Mouse (Mus musculus) ES-E14 (cell line): Measurements from ENCODE around the gene Hcls1. TPM values are rescaled to one million over a fixed set of nuclear protein-coding genes. Genes with fewer than 3 reads are reported as not detected.

ENCODE experiments used
- DNase-seq: peaks from one replicate; pipeline ENCODE4 v3.0.0-alpha.2; 2013; ENCODE audit warnings: low read depth, low spot score
- H3K27ac ChIP-seq: 2 replicates; pipeline ENCODE4 v1.5.1; 2012; ENCODE audit warnings: low read depth, mild to moderate bottlenecking, low read length, moderate library complexity, mixed read lengths; ENCODE audit not compliant: poor library complexity, insufficient read depth, severe bottlenecking
- H3K36me3 ChIP-seq: 2 replicates; pipeline ENCODE4 v1.6.1; 2012; ENCODE audit warnings: mild to moderate bottlenecking, low read length, moderate library complexity, mixed read lengths; ENCODE audit not compliant: control insufficient read depth, poor library complexity, insufficient read depth, severe bottlenecking
- H3K4me1 ChIP-seq, 2 experiments: fragments of 150-350 bp in 1 of 2; sonication (generic) in 1 of 2; 2 replicates each; pipeline ENCODE4 v1.6.1; 2012; ENCODE audit warnings: low read length in 2 of 2, mild to moderate bottlenecking in 1 of 2, mixed read lengths in 1 of 2; ENCODE audit not compliant: control insufficient read depth in 2 of 2, insufficient read depth in 2 of 2, poor library complexity in 1 of 2
- H3K4me3 ChIP-seq, 2 experiments: fragments of 150-350 bp in 1 of 2; sonication (generic) in 1 of 2; 2 replicates each; pipeline ENCODE4 v1.5.1; 2012; ENCODE audit warnings: low read length in 2 of 2, low read depth in 1 of 2, mild to moderate bottlenecking in 1 of 2, mixed read lengths in 1 of 2; ENCODE audit not compliant: insufficient read depth in 1 of 2, poor library complexity in 1 of 2, severe bottlenecking in 1 of 2
- H3K9ac ChIP-seq: 2 replicates; pipeline ENCODE4 v1.6.1; 2012; ENCODE audit warnings: low read depth, mild to moderate bottlenecking, low read length, mixed read lengths; ENCODE audit not compliant: poor library complexity, insufficient read depth, severe bottlenecking
- H3K9me3 ChIP-seq: fragments of 150-350 bp; sonication (generic); 2 replicates; pipeline ENCODE4 v1.6.1; 2012; ENCODE audit warnings: low read depth, mild to moderate bottlenecking, low read length; ENCODE audit not compliant: control insufficient read depth, insufficient read depth
- CHD2 ChIP-seq: IDR thresholded peaks from 2 replicates; pipeline ENCODE4 v1.6.1; 2014; ENCODE audit warnings: mild to moderate bottlenecking, low read depth, low read length, inconsistent platforms
- HCFC1 ChIP-seq: IDR thresholded peaks from 2 replicates; pipeline ENCODE4 v1.6.1; 2012; ENCODE audit warnings: low read length, inconsistent platforms, borderline replicate concordance; ENCODE audit not compliant: insufficient read depth
- MAFK ChIP-seq: IDR thresholded peaks from 2 replicates; pipeline ENCODE4 v1.6.1; 2014; ENCODE audit warnings: mild to moderate bottlenecking, low read depth, low read length, inconsistent platforms; ENCODE audit not compliant: insufficient read depth
- ZC3H11A ChIP-seq: IDR thresholded peaks from 2 replicates; pipeline ENCODE4 v1.6.1; 2012; ENCODE audit warnings: low read depth, mild to moderate bottlenecking, inconsistent platforms, low read length, borderline replicate concordance
- ZNF384 ChIP-seq: IDR thresholded peaks from 2 replicates; pipeline ENCODE4 v1.6.1; 2012; ENCODE audit warnings: low read depth, low read length, inconsistent platforms
- in situ Hi-C, 2 experiments: fragments of 600-800 bp; cut with MboI; formaldehyde crosslinking; loops; one replicate each; pipeline ENCODE4 v1.15.1; 2025; ENCODE audit warnings: low sequenced_read_pairs in 2 of 2, inconsistent platforms in 1 of 2; ENCODE audit not compliant: unreplicated experiment in 2 of 2
- total RNA-seq: library from RNA; depleted of rRNA; stranded (reverse); fragments of 300-350 nt; gene quantifications from 2 replicates; pipeline ENCODE4 v1.2.3, GENCODE M21; 2012

Gene Hcls1
- total RNA-seq, 1 experiment, result 1.2 TPM

DNA sequence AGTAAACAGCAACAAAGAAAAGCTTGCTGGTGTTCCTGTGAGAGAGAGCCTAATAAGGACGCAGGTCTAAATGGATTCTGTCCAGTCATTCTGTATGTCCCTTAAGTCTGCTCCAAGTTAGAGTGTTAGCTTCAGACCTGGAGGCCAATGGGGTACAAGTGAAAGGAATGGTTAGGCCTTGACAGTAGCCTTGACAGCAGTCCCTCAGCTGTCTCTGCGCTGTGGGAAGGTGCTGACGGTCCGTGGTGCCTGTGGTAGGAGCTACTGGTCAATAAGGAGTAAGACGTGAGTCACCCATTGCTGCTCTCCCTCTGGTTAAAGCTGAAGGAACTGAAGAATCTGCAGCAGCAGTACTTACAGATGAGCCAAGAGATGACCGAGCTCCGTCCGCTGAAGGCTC lies 10.5 kb upstream of the Hcls1 start:
- peaks cover 23% of the 10 kb centered on the region for H3K36me3 ChIP-seq
- no peak overlapping the region for H3K9ac ChIP-seq
- no peak overlapping the region for H3K4me3 ChIP-seq
- in situ Hi-C loops, result no loop called here
- TF ChIP-seq ZC3H11A (no peak), ZNF384 (no peak), HCFC1 (no peak), MAFK (no peak), CHD2 (no peak)
- no peaks in the 10 kb centered on the region for H3K4me1 ChIP-seq
- DNase-seq, result no peak
- no peaks in the 10 kb centered on the region for H3K9me3 ChIP-seq
- H3K27ac ChIP-seq, result no peak overlapping the region

DNA sequence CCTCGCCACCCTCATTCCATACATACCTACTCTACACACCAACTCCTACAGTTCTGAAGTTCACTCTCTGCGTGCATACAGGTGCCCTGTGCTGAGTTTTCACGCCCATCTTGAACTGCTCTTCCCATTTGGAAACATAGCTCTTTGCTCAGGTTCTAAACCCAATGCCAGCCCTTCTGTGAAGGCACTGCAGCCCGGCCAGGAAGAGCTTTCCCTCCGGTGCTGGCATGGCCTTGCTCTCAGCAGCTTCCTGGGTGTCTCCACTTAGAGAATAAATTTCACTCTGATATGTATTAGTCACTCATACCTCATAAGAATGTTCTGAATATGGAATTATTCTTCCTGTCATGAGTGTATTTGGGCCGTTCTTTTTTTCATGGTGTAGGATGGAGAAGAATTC lies 9.4 kb upstream of the Hcls1 start:
- TF ChIP-seq ZNF384 (no peak), CHD2 (no peak), HCFC1 (no peak), MAFK (no peak)
- in situ Hi-C loops, result no loop called here
- H3K4me1 ChIP-seq, result no peaks in the 10 kb centered on the region
- peaks cover 25% of the 10 kb centered on the region for H3K36me3 ChIP-seq
- no peaks in the 10 kb centered on the region for H3K9me3 ChIP-seq
- no peak for DNase-seq
- no peak overlapping the region for H3K27ac ChIP-seq
- no peak overlapping the region for H3K9ac ChIP-seq
- no peak overlapping the region for H3K4me3 ChIP-seq

DNA sequence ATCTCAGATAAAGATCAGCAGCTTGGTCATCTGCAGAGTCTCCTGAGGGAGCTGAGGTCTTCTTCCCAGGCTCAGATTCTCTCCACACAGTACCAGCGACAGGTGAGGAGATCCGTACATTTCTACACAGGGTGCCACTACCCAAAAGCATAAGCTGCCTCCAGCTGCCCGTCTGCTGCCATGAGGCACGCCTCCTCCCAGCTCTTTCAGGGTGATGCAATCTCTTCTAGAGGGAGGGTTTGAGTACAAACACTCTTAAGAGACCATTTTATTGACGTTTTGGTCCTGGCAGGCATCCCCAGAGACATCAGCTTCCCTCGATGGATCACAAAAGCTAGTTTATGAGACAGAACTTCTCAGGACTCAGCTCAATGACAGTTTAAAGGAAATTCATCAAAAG lies 9.0 kb upstream of the Hcls1 start:
- TF ChIP-seq ZNF384, result no peak
- no peak for TF ChIP-seq HCFC1
- TF ChIP-seq ZC3H11A, result no peak
- no peak for TF ChIP-seq MAFK
- no peak for DNase-seq
- H3K9ac ChIP-seq, result no peak overlapping the region
- in situ Hi-C loops, result no loop called here
- peaks cover 25% of the 10 kb centered on the region for H3K36me3 ChIP-seq
- no peak overlapping the region for H3K27ac ChIP-seq
- no peaks in the 10 kb centered on the region for H3K9me3 ChIP-seq
- no peak overlapping the region for H3K4me3 ChIP-seq
- H3K4me1 ChIP-seq, result no peaks in the 10 kb centered on the region

DNA sequence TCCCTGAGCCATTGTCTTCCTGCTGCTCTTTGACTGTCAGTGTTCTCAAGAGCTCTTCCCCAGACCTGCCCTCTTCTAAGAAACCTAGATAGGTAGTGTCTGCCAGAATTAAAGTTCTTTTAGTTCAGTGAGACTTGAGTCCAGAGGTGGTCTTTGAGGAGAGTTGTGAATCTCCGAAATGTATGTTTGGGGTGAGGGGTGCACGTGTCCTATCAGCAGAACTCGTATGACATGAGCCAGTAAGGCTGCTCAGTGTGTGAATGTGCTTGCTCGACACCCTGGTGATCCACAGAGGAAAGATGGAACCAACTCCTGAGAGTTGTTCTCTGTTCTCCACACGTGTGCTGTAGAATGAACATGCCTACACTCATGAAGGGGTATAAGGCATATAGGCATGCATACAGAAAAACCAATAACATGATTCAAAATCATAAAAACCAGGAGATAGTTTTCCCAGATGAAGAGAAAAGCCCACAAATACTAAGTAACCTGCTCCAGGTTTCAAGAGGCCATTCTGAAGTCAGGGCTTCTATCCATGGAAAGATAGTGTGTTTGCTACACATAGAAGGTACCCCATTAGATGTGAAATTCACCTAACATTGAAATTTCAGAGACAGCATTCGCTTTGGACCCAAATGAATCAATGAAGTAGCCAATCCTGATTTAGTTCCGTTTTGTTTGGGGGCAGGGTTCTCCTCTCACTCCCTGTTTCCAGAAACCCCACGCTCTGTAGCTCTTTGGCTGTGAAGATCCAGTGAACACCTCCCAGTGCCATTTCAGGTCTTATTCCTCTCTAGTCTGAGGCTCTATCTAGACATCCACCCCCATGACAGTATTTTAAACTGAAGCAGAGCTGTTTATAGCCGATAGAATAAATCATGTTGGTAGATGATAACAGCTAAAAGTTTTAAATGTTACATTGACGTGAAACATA lies 8.0 kb upstream of the Hcls1 start:
- Histone ChIP-seq H3K36me3 (peaks cover 29% of the 10 kb centered on the region), H3K9me3 (no peaks in the 10 kb centered on the region), H3K9ac (no peak overlapping the region), H3K4me1 (no peaks in the 10 kb centered on the region), H3K27ac (no peak overlapping the region), H3K4me3 (no peak overlapping the region)
- in situ Hi-C loops, result no loop called here
- TF ChIP-seq MAFK, result no peak
- TF ChIP-seq ZNF384, result no peak
- TF ChIP-seq HCFC1, result no peak
- no peak for TF ChIP-seq CHD2
- no peak for TF ChIP-seq ZC3H11A
- no peak for DNase-seq
